Comparison of ENCODE assay signal across 8 mouse cellular contexts in the genomic region with DNA sequence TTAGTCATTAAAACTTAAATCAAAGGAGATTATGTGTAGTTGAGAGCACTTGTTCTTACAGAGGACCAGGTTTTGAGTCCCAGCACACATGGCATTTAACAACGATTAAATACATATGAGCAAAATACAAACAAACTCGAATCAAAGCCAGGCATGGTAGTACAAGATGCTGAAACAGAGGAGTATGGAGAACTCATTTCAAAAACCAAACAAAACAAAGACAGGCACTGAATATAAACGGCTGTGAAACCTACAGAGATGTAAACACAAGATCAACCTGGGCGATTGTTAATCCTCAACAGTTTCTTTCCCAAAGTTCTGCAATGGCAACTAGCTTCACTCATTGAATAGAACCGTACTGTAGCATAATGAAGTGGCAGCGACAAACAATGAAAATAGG. TPM values are rescaled to one million over a fixed set of nuclear protein-coding genes. Genes with fewer than 3 reads are reported as not detected.
DNase-seq lines count a peak whose midpoint lies in the region; ATAC-seq and TF ChIP-seq lines count a peak whose summit lies in the region.

No protein-coding gene starts in this region.

- peak overlapping the region; percentile 68 for H3K4me2 ChIP-seq in CH12.LX (ENCODE audit: insufficient read depth, low read depth, poor library complexity, severe bottlenecking)
- H3K4me2 ChIP-seq in forebrain, embryonic 16.5 days (ENCODE audit: low read length) = peak overlapping the region; percentile 68
- H3K4me2 ChIP-seq in liver, embryonic 15.5 days = peak overlapping the region; percentile 91

- no peak for TF ChIP-seq POLR2A in heart, adult 2 months (IDR thresholded peaks at IDR 0.05; ENCODE audit: insufficient read depth, low read depth, low read length)
- no peak for TF ChIP-seq POLR2A in CH12.LX (IDR thresholded peaks at IDR 0.05; ENCODE audit: low read depth, low read length)

- no peak for TF ChIP-seq EP300 in heart, adult 2 months (IDR thresholded peaks at IDR 0.05; ENCODE audit: insufficient read depth, low read depth, low read length)
- TF ChIP-seq EP300 in CH12.LX (IDR thresholded peaks at IDR 0.05; ENCODE audit: low read length) = no peak

- H3K4me1 ChIP-seq in heart, adult 2 months (ENCODE audit: control insufficient read depth, insufficient read depth, low read length) = peaks cover 10% of the 10 kb centered on the region
- peaks cover 6 to 30% of the 10 kb centered on the region in 2 experiments for H3K4me1 ChIP-seq in CH12.LX (ENCODE audit: control insufficient read depth in 1 of 2, insufficient read depth in 2 of 2)
- peaks cover 15% of the 10 kb centered on the region for H3K4me1 ChIP-seq in forebrain, embryonic 16.5 days (replicated peaks; ENCODE audit: control insufficient read depth, insufficient read depth, low read length)
- H3K4me1 ChIP-seq in liver, embryonic 15.5 days (replicated peaks) = peaks cover 63% of the 10 kb centered on the region

- in situ Hi-C loops in CH12.LX (cut with MboI; ENCODE audit: low pct_ligation_motif_present, low pct_unique_long_range_greater_than_20kb, low sequenced_read_pairs) = no loop called here

- intact Hi-C loops in heart, adult 2 months (cut with DNase I) = loop anchor here (5.0 kb wide), 1 partner anchor 47 kb away; no protein-coding TSS in a partner anchor
- intact Hi-C loops in heart, postnatal 10 days (cut with DNase I) = no loop called here
- intact Hi-C loops in left cerebral cortex, postnatal 25 days (cut with DNase I) = no loop called here

- 26% methylated on average over 6 of the region's 6 CpGs for WGBS in heart, adult 2 months
- 22% methylated on average over 6 of the region's 6 CpGs for WGBS in forebrain, embryonic 16.5 days
- WGBS in liver, embryonic 15.5 days (ENCODE audit: insufficient replicate concordance) = 26% methylated on average over 6 of the region's 6 CpGs

- H3K27ac ChIP-seq in heart, adult 2 months = no peak overlapping the region
- no peak overlapping the region for H3K27ac ChIP-seq in CH12.LX (ENCODE audit: insufficient read depth, low read depth)
- H3K27ac ChIP-seq in forebrain, embryonic 16.5 days (ENCODE audit: low read length) = no peak overlapping the region
- H3K27ac ChIP-seq in liver, embryonic 15.5 days (replicated peaks) = peak overlapping the region; percentile 97; the same call in 1 of the 2 replicates

- H3K4me3 ChIP-seq in heart, adult 2 months = peak overlapping the region; percentile 85; the same call in 1 of the 2 replicates
- peak overlapping the region in 2 of 3 experiments; percentile 34 to 100 for H3K4me3 ChIP-seq in CH12.LX (replicated peaks in 1 of 3; ENCODE audit: low read depth in 2 of 3, low read length in 2 of 3, poor library complexity in 1 of 3)
- peak overlapping the region; percentile 90 for H3K4me3 ChIP-seq in forebrain, embryonic 16.5 days (replicated peaks; ENCODE audit: low read length)
- peak overlapping the region; percentile 95 for H3K4me3 ChIP-seq in liver, embryonic 15.5 days (replicated peaks)

- no peak for TF ChIP-seq CTCF in heart, adult 2 months (IDR thresholded peaks at IDR 0.05)
- no peak for TF ChIP-seq CTCF in CH12.LX (conservative IDR thresholded peaks at IDR 0.05 in 1 of 2, IDR thresholded peaks at IDR 0.05 in 1 of 2; ENCODE audit: low read depth in 2 of 2, low read length in 2 of 2)

- peaks cover 7% of the 10 kb centered on the region for H3K79me2 ChIP-seq in heart, adult 2 months (replicated peaks; ENCODE audit: control insufficient read depth, insufficient read depth, low read length)
- H3K79me2 ChIP-seq in CH12.LX (replicated peaks; ENCODE audit: control insufficient read depth, extremely low read depth, insufficient read depth, poor library complexity, severe bottlenecking) = peaks cover 53% of the 10 kb centered on the region

- dilution Hi-C loops in CH12.LX (cut with MboI; ENCODE audit: extremely low pct_ligation_motif_present, extremely low pct_unique_long_range_greater_than_20kb, low sequenced_read_pairs) = no loop called here

- no peak overlapping the region; the same call in 1 of the 2 replicates for H3K9ac ChIP-seq in heart, adult 2 months (ENCODE audit: low read depth, low read length)
- H3K9ac ChIP-seq in CH12.LX (ENCODE audit: insufficient read depth, low read depth) = peak overlapping the region; percentile 78
- peak overlapping the region; percentile 12; the same call in 1 of the 2 replicates for H3K9ac ChIP-seq in forebrain, embryonic 16.5 days (replicated peaks; ENCODE audit: low read depth, low read length)
- peak overlapping the region; percentile 96 for H3K9ac ChIP-seq in liver, embryonic 15.5 days

- peaks cover 16% of the 10 kb centered on the region for H3K36me3 ChIP-seq in heart, adult 2 months (ENCODE audit: control insufficient read depth, insufficient read depth, low read length)
- H3K36me3 ChIP-seq in CH12.LX (replicated peaks in 1 of 2; ENCODE audit: control insufficient read depth in 1 of 2, insufficient read depth in 1 of 2, low read length in 1 of 2) = peaks cover 0 to 30% of the 10 kb centered on the region in 2 experiments
- H3K36me3 ChIP-seq in forebrain, embryonic 16.5 days (ENCODE audit: control insufficient read depth, insufficient read depth) = peaks cover 4% of the 10 kb centered on the region; the same call in 1 of the 2 replicates
- no peaks in the 10 kb centered on the region for H3K36me3 ChIP-seq in liver, embryonic 15.5 days (replicated peaks)

- no peak for ATAC-seq in forebrain, embryonic 16.5 days
- no peak for ATAC-seq in liver, embryonic 15.5 days (ENCODE audit: insufficient read depth)

- DNase-seq in heart, adult 2 months = no peak
- no peak for DNase-seq in heart, postnatal 10 days
- no peak for DNase-seq in CH12.LX (ENCODE audit: extremely low read depth)
- no peak for DNase-seq in adipocyte (ENCODE audit: low spot score)
- DNase-seq in right cerebral cortex, postnatal 36 days (ENCODE audit: low spot score in 2 of 2) = no peak
- no peak for DNase-seq in left cerebral cortex, postnatal 25 days (ENCODE audit: low spot score in 2 of 2)

- no peaks in the 10 kb centered on the region for H3K27me3 ChIP-seq in heart, adult 2 months (ENCODE audit: control insufficient read depth, insufficient read depth, low read length)
- H3K27me3 ChIP-seq in CH12.LX (replicated peaks) = no peaks in the 10 kb centered on the region
- H3K27me3 ChIP-seq in forebrain, embryonic 16.5 days (replicated peaks; ENCODE audit: control insufficient read depth, insufficient read depth, low read length) = no peaks in the 10 kb centered on the region
- H3K27me3 ChIP-seq in liver, embryonic 15.5 days = no peaks in the 10 kb centered on the region

- H3K9me3 ChIP-seq in CH12.LX (replicated peaks; ENCODE audit: low read length) = no peaks in the 10 kb centered on the region
- H3K9me3 ChIP-seq in forebrain, embryonic 16.5 days (ENCODE audit: control insufficient read depth, low read length) = peaks cover 2% of the 10 kb centered on the region; the same call in 1 of the 2 replicates
- H3K9me3 ChIP-seq in liver, embryonic 15.5 days (replicated peaks) = no peaks in the 10 kb centered on the region

- TF ChIP-seq RAD21 in CH12.LX (IDR thresholded peaks at IDR 0.05; ENCODE audit: low read depth, low read length) = no peak

TF ChIP-seq in CH12.LX, 34 proteins besides CTCF, POLR2A, EP300 and RAD21:
- TF ChIP-seq PAX5 (IDR thresholded peaks at IDR 0.05; ENCODE audit: low read length) (no peak), RCOR1 (conservative IDR thresholded peaks at IDR 0.05; ENCODE audit: low read depth, low read length) (no peak), TBP (conservative IDR thresholded peaks at IDR 0.05; ENCODE audit: low read depth, low read length) (no peak)

RNA-seq across cellular contexts. Expression of a gene that starts 1.8 kb away (rescaled TPM):
- total RNA-seq in heart, adult 2 months (2021) = 100 to 1,000 TPM; 101 to 121 TPM
- 32.3 and 65.1 TPM in 2 replicates for polyA plus RNA-seq in heart, adult 2 months (2012; rRNA removed)
- 100 to 1,000 TPM; 100 to 109 TPM for total RNA-seq in heart, postnatal 10 days (2021)
- 18.0 and 18.3 TPM in 2 replicates for total RNA-seq in CH12.LX (2012; rRNA removed)
- 29.1 and 29.3 TPM in 2 replicates for total RNA-seq in CH12.LX (2014; rRNA removed)
- 32.2 and 41.4 TPM in 2 replicates for polyA plus RNA-seq in CH12.LX (2012; ENCODE audit: insufficient read length, low read depth)
- polyA plus RNA-seq in forebrain, embryonic 16.5 days (2015; fragmentation: Nextera tagmentation; extraction: Ambion mirVana) = 95.4 and 96.8 TPM in 2 replicates
- 12.9 and 15.6 TPM in 2 replicates for polyA plus RNA-seq in liver, embryonic 15.5 days (2015; fragmentation: Nextera tagmentation; extraction: Ambion mirVana)
- total RNA-seq in left cerebral cortex, postnatal 25 days (2021) = 100 to 1,000 TPM; 196 to 206 TPM

RNA-seq across cellular contexts. Expression of a gene that starts 36.1 kb away (rescaled TPM):
- 10 to 100 TPM; 27.1 to 30.7 TPM for total RNA-seq in heart, adult 2 months (2021)
- polyA plus RNA-seq in heart, adult 2 months (2012; rRNA removed) = 49.6 and 70.3 TPM in 2 replicates
- 10 to 100 TPM; 24.8 to 26.4 TPM for total RNA-seq in heart, postnatal 10 days (2021)
- total RNA-seq in CH12.LX (2012; rRNA removed) = not detected in 2 replicates
- total RNA-seq in CH12.LX (2014; rRNA removed) = not detected in 2 replicates
- polyA plus RNA-seq in CH12.LX (2012; ENCODE audit: insufficient read length, low read depth) = 0.27 TPM in 1 of 2 replicates, not detected in the other
- 8.6 and 8.9 TPM in 2 replicates for polyA plus RNA-seq in forebrain, embryonic 16.5 days (2015; fragmentation: Nextera tagmentation; extraction: Ambion mirVana)
- 11.0 and 13.3 TPM in 2 replicates for polyA plus RNA-seq in liver, embryonic 15.5 days (2015; fragmentation: Nextera tagmentation; extraction: Ambion mirVana)
- 10 to 100 TPM; 14.5 to 16.3 TPM for total RNA-seq in left cerebral cortex, postnatal 25 days (2021)

Comparison
In these comparisons a context has a peak if more than half of its experiments do, and no peak if none do; other contexts are left out.
1. RNA of a gene that starts 36.1 kb away (total RNA-seq): 27.1 to 30.7 TPM in heart, adult 2 months, 24.8 to 26.4 TPM in heart, postnatal 10 days and 14.5 to 16.3 TPM in left cerebral cortex, postnatal 25 days; not detected in CH12.LX; every median in the first group is over 10 times any median in the second.
2. Peak in every context shown above with its lines, with median percentiles within 50 percentile points of each other: H3K4me3 ChIP-seq and H3K4me2 ChIP-seq.